Mouse (Mus musculus) ovary, postnatal 14 days (tissue): Measurements from ENCODE around the gene Dnah2.

ENCODE experiments used
- DNase-seq: peaks from one replicate; pipeline ENCODE4 v3.0.0; 2022; ENCODE audit warnings: low spot score

Gene Dnah2

GRCm38 (mm10) chr11:69463996-69464395 lies 84.9 kb downstream of the Dnah2 start:
- DNase-seq, result no peak

- no peak for DNase-seq
Measured at GRCm38 (mm10) chr11:69461568-69461967, 87.3 kb downstream of the Dnah2 start.

GRCm38 (mm10) chr11:69459883-69460282 lies 89.0 kb downstream of the Dnah2 start:
- no peak for DNase-seq

- DNase-seq, result no peak
Measured at GRCm38 (mm10) chr11:69457006-69457579, 91.8 kb downstream of the Dnah2 start.

GRCm38 (mm10) chr11:69452114-69452867 lies 96.6 kb downstream of the Dnah2 start:
- no peak for DNase-seq

- DNase-seq, result no peak
Measured at GRCm38 (mm10) chr11:69447299-69447698, 101.6 kb downstream of the Dnah2 start.

- no peak for DNase-seq
Measured at GRCm38 (mm10) chr11:69443328-69443727, 105.6 kb downstream of the Dnah2 start.

GRCm38 (mm10) chr11:69437291-69437690 lies 111.6 kb downstream of the Dnah2 start:
- DNase-seq, result no peak

GRCm38 (mm10) chr11:69433189-69433588 lies 115.7 kb downstream of the Dnah2 start:
- no peak for DNase-seq

- DNase-seq, result no peak
Measured at GRCm38 (mm10) chr11:69432640-69432982, 116.3 kb downstream of the Dnah2 start.

GRCm38 (mm10) chr11:69431829-69432639 lies 116.9 kb downstream of the Dnah2 start:
- DNase-seq, result peak; percentile 62

GRCm38 (mm10) chr11:69430631-69431030 lies 118.3 kb downstream of the Dnah2 start:
- no peak for DNase-seq

GRCm38 (mm10) chr11:69429313-69429712 lies 119.6 kb downstream of the Dnah2 start:
- DNase-seq, result no peak

- DNase-seq, result no peak
Measured at GRCm38 (mm10) chr11:69428751-69429150, 120.2 kb downstream of the Dnah2 start.

- DNase-seq, result no peak
Measured at GRCm38 (mm10) chr11:69426246-69426645, 122.7 kb downstream of the Dnah2 start.

GRCm38 (mm10) chr11:69423885-69424284 lies 125.0 kb downstream of the Dnah2 start:
- no peak for DNase-seq

- no peak for DNase-seq
Measured at GRCm38 (mm10) chr11:69422842-69423241, 126.1 kb downstream of the Dnah2 start.

- DNase-seq, result no peak
Measured at GRCm38 (mm10) chr11:69421131-69421977, 127.6 kb downstream of the Dnah2 start.

- DNase-seq, result no peak
Measured at GRCm38 (mm10) chr11:69420554-69421000, 128.3 kb downstream of the Dnah2 start.

- DNase-seq, result no peak
Measured at GRCm38 (mm10) chr11:69419813-69420553, 128.9 kb downstream of the Dnah2 start.

GRCm38 (mm10) chr11:69419443-69419812 lies 129.5 kb downstream of the Dnah2 start:
- no peak for DNase-seq
